Mouse (Mus musculus) frontal cortex, adult 2 months (tissue): ENCODE measurements around the gene Actn4. TPM values are rescaled to one million over a fixed set of nuclear protein-coding genes. Genes with fewer than 3 reads are reported as not detected.

Source experiments
- DNase-seq, 2 experiments: peaks; one replicate each; pipeline ENCODE4 v3.0.0; 2022; ENCODE audit warnings: low spot score in 1 of 2; ENCODE audit errors: extremely low spot score in 1 of 2
- polyA plus RNA-seq: library from polyadenylated mRNA; depleted of rRNA; stranded (reverse); fragments of >200 nt; gene quantifications from 2 replicates; pipeline ENCODE4 v1.2.3, GENCODE M21; 2012

The Actn4 gene
- polyA plus RNA-seq, 1 experiment: 214 TPM

DNA sequence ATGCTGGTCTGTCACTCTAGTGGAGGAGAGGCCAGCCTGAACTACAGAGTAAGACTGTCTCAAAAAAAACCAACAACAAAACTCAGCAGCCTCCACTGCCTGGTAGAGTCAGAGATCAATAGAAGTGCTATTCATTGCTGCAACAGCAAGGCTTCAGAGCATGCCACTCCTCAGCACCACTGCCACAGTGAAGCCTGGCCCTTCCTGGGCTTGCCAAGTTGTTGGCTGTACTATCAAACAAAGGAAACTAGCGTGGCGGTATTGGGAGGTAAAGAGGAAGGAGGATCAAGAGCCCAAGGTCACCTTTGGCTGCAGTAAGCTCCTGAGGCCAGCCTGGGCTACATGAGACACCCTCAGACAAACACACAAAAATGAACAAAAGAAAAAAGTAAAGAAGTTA is 36.0 kb downstream of the Actn4 start:
- DNase-seq: no peak

DNA sequence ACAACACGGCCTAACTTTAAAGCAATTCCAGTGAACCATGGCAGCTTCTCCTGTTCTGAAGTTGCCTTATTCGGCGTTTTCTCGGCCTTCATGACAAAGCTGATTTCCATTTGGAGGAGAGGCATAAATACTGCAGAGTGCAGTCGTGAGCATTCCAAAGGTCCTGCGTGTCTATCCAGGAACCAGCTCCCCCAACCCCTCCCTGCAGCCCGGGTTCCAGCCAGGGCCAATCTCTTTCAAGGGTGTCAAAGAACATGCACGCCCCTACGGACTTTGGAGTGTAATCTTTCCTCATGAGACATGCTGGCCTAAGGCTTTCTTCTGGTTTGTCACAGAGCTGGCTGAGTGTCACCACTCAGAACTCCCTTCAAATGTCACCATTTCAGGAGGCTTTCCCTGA is 36.8 kb downstream of the Actn4 start:
- DNase-seq: no peak

DNA sequence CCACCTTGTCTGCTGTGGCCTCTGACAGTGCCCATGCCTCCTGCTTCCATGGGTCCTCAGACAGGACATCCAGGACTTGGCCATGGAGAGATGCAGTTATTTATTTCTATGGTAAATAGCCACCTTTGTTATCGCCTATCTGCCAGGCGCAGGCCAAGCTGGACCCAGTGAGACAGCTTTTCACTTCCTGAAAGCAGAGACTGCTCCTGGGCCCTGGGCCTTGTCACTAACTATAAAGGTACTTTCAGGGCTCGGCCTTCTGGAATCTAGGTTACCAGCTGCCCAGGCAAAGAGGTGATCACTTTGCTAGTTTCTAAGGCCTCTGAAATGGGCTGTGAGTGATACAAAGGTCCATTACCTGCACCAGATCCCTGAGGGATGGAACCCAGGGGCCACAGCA is 37.3 kb downstream of the Actn4 start:
- DNase-seq: no peak

DNA sequence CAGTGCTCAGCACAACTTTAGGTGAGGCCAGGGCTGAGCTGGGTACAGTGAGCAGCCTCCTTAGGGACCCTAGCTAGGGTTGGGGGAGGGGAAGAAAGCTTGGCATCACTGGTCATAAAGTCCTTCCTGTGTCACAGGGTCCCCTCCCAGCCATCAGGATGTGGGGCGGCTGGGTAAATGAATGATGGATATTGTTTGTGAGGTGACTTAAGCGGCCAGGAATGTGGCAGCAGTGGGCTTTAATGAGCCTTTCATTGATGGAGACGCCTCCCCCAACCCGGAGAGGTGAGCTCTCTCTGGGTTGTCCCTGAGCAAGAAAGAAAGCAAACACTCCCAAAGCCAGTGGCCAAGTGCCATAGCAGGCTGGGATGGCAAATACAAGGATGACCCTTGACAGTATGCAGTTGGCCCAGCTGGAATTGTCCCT is 38.3 kb downstream of the Actn4 start:
- no peak for DNase-seq

DNA sequence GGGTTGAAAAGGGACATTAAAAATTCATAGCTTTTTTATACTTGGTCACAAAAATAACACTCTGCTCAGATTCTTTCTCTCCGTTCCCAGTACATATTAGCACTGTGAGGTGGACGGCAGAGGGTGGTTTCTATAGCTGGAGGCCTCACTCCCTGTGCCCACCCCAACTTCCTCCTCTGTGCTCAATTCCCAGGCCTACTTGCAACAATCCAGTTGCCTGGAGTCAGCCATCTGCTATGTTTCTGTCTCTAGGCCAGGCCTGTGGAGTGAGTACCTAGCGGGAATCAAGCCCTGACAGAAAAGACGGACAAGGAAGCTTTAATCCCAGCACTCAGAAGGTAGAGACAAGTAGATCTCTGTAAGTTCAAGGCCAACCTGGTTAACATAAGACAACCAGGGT is 39.5 kb downstream of the Actn4 start:
- peak; percentile 54 to 69 for DNase-seq

DNA sequence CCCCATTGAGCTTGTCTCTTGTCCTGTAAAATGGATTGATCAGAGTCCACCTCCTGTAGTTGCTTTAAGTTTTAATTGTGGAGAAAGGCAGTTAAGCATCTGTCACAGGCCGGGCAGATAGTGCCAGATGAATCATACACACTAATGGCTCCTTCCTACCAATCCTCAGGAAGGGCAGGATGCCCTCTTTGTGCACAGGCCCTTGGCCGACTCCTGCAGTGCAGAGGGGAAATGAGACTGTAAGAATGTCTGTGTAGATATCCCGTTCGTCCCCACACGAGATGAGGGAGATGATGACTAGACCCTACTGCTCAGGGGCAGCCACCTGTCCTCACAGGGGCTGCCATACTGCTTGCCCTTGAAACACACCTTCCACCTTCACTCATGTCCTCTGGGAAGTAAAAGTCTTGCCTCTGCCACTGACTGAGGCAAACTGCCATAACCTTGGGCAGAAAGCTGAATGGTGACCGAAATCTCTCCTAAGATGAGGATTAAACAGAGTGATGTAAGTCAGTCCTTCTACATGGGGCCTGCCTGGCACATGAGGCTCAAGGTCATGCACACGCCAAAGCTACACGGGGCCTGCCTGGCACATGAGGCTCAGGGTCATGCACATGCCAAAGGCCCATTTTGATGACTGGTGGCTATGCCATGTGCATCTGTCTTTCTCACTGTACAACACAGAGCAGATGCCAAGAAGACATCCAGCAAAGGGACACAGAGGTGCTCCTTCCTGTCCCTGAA is 40.2 kb downstream of the Actn4 start:
- DNase-seq: no peak

DNA sequence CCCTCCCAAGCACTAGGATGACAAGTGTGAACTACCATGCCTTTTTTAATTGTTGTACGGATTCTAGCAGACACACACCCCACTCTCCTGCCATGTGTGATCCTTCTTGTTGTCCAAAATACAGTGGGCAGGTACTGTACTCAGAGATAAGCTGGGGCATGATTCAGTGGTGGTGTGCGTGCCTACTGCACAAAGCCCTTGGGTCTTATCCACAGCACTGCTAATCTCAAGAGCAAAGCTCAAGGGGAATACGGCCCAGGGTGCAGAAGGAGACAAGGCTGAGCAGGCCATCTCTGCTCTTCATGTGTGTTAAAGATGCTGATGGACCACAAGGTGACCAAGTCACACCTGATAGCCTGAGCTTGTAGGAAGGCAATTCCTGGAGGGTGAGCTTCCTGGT is 41.0 kb downstream of the Actn4 start:
- no peak for DNase-seq

DNA sequence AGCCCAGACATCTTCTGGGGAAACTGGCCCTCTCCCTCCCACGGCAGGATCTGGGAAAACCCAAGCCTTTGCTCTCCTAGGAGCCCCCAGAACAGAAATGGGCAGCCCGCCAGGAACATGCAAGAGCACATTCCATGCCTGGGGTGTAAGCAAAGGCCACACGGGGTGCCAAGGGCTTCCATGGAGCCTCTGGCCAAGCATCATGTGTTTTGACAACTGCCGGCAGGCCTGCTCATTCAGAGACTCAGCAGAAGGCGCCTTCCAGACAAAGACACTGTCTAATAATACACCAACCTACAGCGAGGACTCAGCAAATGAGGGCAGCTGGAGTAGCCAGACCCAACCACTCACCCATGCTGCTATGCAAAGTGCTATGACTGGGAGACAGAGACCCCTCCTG is 42.3 kb downstream of the Actn4 start:
- no peak for DNase-seq

DNA sequence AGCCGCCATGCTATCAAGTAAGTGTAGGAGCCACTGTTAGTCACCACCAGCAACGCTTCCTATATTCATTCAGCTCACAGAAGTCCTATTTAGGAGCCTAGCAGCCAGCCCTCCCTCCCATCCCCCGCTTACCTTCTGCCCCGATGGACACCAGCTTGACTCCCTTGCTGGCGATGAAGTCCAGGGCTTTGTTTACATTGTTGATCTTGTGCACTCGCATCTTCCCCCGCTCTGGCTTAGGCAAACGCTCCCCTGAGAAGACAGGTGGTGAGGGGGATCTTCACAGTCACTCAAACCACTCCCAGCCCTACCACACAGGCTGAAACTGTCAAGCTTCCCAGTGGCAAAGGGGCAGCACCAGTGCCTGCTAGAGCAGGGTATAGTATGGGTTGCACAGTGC is 43.6 kb downstream of the Actn4 start:
- no peak for DNase-seq

DNA sequence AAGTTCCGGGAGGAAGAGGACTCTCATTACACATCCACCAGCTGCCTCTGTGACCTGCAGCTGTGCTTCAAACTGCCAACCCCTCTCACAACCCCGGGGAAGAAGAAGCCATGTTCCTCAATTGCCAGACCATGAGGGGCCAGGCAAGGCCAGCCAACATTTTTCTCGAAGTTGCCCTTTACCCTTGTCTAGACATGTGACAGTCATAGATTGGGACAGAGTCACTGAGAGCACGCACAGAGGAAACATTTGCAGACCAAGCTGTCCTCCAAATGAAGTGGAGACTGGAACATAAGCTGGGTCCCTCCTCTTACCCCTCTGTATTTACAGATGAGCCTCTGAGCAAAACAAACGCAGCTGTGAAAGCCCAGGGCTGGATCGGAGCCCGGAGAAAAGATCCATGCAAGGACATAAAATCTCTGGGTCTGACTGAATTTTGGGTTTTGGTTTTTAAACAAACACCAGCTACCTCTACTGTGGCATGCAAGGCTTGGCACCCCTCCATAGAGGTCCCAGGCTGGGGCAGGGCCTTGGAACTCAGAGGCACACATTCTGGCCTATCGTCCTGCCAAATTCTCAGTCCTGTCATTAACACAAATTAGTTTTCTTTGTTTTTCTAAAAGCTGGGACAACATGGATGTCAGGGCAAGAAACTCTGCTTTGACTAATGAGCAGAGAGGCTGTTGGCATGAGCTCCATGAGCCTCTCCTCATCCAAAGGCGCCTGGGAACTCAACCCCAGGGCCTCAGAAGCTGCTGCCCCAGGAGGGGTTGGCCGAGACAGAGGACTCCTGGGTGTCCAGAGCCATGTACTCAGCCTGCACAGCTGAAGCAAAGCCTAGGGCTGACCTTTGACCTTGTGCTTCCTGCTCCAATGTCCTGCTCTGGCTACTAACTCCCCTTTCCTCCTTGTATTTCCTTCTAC is 44.4 kb downstream of the Actn4 start:
- no peak for DNase-seq

DNA sequence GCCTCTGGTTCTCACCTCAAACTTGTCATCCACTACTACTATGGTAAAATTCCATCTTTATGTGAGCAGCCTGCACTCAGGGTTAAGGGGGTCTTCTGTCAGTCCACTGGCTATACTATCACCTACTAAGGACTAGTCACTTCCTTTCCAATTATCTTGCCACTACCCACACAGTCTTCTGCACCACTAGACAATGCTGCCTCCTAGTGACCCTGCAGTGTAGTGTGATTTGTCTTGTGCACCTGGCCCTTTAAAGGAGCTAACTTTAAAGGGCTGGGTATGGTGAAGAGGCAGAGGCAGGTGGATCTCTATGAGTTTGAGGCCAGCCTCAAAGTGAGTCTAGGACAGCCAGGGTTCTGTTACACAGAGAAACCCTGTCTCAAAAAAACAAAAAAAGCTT is 45.6 kb downstream of the Actn4 start:
- DNase-seq: no peak

DNA sequence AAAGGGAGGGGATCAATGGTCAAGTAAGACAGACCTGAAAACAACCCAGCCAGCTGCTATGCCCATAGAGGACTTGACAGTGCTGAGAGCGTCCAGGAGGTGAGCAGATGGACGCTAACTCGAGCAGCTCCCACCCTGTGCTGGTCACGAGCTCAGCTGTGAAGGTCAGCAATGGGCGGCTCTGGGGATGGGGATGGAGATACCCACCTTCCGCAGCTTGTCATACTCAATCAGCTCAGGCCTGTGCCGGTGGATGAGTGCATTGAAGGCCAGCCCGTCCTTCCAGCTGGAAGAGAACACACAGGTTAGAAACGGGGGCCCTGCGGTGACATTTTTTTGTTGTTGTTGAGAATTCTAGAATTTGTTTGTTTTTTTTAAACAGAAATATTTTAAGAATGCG is 49.0 kb downstream of the Actn4 start:
- no peak for DNase-seq

DNA sequence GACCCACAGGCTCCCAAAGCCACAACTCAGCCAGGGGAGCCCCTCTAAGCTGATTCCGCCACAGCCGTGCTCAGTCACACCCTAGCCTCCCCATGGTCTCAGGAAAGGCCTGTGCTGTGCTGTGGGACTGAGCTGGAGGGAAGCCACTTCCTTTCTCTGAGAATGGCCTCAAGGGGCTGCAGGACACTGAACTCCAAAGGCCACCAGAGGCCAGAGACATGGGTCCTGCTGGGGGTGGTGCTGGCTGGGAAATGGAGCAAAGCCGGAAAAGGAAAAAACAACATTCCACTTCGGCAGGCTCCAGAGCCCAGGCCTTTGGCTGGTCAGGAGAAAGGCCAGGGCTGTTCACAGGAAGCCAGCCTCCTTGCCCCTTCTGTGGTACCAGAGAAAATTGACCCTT is 50.5 kb downstream of the Actn4 start:
- no peak for DNase-seq

DNA sequence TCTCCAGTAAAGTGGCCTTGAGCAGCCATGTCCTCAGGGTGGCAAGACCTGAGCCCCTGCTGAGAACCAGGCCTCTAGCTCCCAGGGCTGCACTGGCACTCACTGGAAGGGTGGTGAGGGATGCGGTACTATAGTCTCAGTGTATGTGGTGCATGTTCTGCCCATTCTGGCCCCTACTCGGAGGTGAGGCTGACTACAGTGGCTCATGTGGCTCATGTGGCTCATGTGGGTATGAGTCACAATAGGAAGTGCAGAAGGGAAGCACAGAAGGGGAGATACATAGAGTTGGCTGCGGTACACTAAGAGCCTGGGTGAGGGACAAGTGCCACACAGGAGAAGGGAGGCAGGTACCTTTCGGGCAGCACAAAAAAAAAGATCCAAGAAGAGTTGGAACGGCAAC is 54.9 kb downstream of the Actn4 start:
- DNase-seq: no peak

DNA sequence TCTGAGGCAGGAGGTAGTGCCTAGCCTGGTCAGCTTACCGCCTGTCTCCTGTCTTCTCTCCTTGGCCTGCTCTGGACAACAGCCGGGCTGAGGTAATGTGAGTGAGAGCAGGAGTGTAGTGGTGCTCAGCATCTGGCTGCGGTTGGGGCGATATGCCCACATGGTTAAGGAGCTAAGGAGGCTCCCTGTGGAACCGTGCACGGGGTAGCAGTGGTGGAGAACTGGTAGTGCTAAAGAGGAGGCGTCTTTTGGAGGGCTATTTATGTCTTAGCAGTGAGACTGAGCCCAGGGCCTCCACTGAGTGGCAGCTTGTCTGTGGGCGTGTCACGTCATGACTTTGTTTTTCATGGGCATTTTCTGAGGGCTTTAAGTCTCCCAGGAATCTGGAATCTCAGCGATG is 58.4 kb downstream of the Actn4 start:
- peak; percentile 88 to 89 for DNase-seq

DNA sequence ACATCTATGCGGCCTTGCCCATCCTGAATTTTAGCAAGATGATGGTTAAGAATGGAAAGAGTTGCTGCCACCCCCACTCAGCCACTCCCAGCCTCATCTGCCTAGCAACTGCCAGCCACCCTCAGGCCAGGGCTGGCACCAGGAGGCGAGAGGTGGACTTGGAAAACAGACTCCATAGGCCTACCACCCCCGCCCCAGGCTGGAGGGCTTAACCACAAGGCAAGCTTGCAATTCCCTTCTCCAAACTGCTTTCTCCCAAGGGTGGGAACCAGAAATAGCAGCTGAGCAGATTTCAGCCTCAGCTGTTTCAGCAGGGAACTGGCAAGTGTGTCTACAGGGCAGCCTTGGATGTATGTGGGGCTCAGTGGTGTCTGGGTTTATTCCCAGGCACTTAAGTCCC is 59.3 kb downstream of the Actn4 start:
- DNase-seq: peak; percentile 83 to 84

DNA sequence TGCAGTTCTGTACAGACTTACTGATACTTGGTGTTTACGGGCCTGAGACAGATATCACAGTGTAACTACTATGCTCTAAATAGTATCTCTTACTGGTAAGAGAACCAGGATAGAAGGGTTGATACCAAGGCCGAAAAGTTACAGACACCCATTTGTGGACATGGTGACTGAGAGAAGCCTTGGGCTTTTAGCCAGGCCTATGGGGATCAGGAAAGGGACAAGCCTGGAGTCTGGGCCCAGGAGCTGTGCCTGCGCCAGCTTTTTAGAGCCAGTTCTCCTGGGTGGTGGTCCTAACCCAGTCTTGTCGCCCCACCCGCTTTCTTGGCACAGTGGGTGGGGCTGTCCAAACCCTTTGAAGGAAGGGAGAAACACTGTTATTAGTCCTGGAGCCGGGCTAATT is 60.0 kb downstream of the Actn4 start:
- no peak for DNase-seq

DNA sequence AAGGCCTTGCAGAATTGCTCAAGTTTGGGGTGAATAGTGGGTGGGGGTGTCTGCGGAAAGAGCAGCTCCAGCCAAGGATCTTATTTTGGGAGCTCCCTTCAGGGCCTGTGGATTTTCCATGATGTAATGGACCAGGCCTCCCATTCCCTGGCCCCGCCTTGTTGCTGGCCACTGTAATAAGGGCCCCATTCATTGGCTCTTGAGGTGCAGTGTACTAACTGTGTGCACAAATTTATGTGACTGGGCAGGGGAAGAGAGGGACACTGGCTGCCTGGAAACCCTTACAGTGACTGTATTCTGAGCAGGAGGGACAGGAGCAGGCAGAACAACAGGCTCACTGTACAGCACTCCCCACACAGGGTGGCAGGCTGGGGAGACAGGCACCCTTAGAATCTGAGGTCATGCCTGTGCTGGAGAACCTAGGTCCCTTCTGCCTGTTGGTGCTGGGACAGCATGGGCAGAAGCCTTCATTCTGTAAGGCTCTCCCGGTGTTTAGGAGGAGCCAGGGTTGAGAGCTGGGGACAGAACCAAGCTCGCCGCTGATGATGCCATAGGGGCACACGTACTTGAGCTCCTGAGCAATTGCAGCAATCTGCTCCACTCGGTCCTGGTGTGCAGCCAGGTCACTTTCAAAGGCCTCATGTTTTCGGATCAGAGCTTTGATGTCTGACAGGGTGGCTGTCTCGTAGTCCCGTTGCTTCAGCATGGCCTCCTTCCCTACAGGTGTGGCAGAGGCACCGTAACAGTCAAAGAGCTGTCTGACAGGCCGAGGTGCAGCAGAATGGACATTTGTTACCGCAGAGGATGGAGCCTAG is 60.6 kb downstream of the Actn4 start:
- peak; percentile 53 to 57 for DNase-seq

DNA sequence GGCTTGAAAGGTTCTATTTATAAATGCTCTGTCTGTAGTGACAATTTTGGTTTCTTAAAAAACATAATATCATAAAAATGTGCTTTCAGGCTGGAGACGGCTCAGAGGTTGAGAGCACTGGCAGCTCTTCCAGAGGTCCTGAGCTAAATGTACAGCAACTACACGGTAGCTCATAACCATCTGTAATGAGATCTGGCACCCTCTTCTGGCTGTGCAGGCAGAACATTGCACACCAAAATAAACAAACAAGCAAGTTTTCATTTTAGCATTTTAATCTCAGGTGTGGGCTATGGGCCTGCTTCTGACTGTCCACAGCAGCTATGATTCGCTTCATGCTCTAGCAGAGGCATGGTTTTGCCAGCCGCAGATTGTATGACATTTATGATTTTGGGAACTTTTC is 62.2 kb downstream of the Actn4 start:
- no peak for DNase-seq

DNA sequence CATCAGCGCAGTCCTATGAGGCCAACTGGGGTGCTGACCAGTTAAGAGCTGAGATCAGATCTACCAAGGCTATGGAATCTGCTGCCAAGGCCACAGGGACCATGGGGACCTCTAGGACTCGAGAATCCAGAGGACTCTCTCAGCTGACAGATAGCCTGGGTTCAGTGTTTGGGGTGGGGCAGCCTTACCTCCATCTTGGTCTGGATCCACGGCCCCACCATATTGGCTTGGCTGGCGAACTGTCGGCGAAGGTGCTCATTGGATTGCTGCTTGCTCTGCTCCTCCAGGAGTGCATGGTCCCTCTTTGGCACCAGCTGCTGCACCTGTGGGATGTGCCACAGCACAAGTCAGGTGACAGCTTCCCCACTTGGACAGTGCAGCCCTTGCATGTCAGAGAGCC is 64.5 kb downstream of the Actn4 start:
- no peak for DNase-seq

DNA sequence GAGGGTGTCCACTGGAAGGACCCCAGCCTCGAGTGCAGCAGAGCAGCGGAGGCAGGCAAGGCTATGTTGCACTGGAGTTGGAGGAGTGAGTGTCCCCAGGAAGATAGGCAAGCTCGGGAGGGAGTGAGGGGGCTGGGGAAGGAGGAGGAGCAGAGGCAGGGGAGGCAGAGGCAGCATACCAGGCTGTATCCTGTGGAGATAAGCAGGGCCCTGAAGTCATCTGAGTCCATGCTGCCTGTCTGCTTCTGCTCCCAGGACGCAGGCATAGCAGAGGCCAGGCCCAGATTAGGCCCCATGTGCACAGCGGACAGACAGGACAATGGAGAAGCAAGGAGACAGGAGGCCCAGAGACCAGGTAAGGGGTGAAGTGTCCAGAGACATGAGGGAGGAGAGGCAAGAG is 67.2 kb downstream of the Actn4 start:
- DNase-seq: no peak
